Mouse (Mus musculus) midbrain, embryonic 14.5 days (tissue): ENCODE results near the gene Gigyf1. TPM values are rescaled to one million over a fixed set of nuclear protein-coding genes. Genes with fewer than 3 reads are reported as not detected.

Experiments used
- ATAC-seq: fragments of 200-750 bp; cut with Nextera tagmentation; 2 replicates; pipeline ENCODE4 v1.8.0; 2017; ENCODE audit warnings: moderate number of reproducible peaks, moderate library complexity; ENCODE audit not compliant: low FRiP score, low TSS enrichment
- DNase-seq: peaks from one replicate; pipeline ENCODE4 v3.0.0-alpha.2; 2015
- H3K27ac ChIP-seq: fragments of 300-500 bp; sonication (generic); replicated peaks from 2 replicates; pipeline ENCODE4 v1.5.1; 2014; ENCODE audit warnings: mild to moderate bottlenecking, low read depth, low read length, moderate library complexity
- H3K27me3 ChIP-seq: fragments of 300-500 bp; sonication (generic); 2 replicates; pipeline ENCODE4 v1.6.1; 2014; ENCODE audit warnings: low read length, control low read depth, mixed read lengths; ENCODE audit not compliant: control insufficient read depth, insufficient read depth
- H3K36me3 ChIP-seq: fragments of 300-500 bp; sonication (generic); 2 replicates; pipeline ENCODE4 v1.6.1; 2014; ENCODE audit warnings: low read length, control low read depth; ENCODE audit not compliant: control insufficient read depth, insufficient read depth
- H3K4me1 ChIP-seq: fragments of 300-500 bp; sonication (generic); 2 replicates; pipeline ENCODE4 v1.6.1; 2014; ENCODE audit warnings: mild to moderate bottlenecking, antibody characterized with exemption, low read length, control low read depth; ENCODE audit not compliant: control insufficient read depth, insufficient read depth
- H3K4me2 ChIP-seq: fragments of 300-500 bp; sonication (generic); 2 replicates; pipeline ENCODE4 v1.6.1; 2014; ENCODE audit warnings: mild to moderate bottlenecking, low read length, moderate library complexity
- H3K4me3 ChIP-seq: fragments of 300-500 bp; sonication (generic); replicated peaks from 2 replicates; pipeline ENCODE4 v1.5.1; 2014; ENCODE audit warnings: low read depth, low read length
- H3K9ac ChIP-seq: fragments of 300-500 bp; sonication (generic); replicated peaks from 2 replicates; pipeline ENCODE4 v1.6.1; 2014; ENCODE audit warnings: mild to moderate bottlenecking, low read length, moderate library complexity
- H3K9me3 ChIP-seq: fragments of 300-500 bp; sonication (generic); 2 replicates; pipeline ENCODE4 v1.6.1; 2016; ENCODE audit warnings: low read length, control low read depth, mixed read lengths; ENCODE audit not compliant: control insufficient read depth
- WGBS: fragments of 180-500 bp; shearing (Covaris S2); extraction: QIAGEN DNeasy Blood & Tissue Kit; methylation state at CpG from one replicate; pipeline ENCODE4 v1.1.7; 2014; 5-methylcytosine and 5-hydroxymethylcytosine counted together
- microRNA-seq: library from miRNA; unstranded; fragments of <30 nt; microRNA quantifications from one replicate; pipeline ENCODE4, GENCODE M21; 2016
- polyA plus RNA-seq: library from polyadenylated mRNA; unstranded; fragments of >200 nt; fragmentation: Nextera tagmentation; extraction: Ambion mirVana; gene quantifications from 2 replicates; pipeline ENCODE4 v1.2.1, GENCODE M21; 2014

The Gigyf1 gene
- polyA plus RNA-seq, 1 experiment from 2014 or later = 17.0 TPM

GRCm38 (mm10) chr5:137570181-137570580, 51.8 kb downstream of the Gigyf1 start:
- H3K4me2 ChIP-seq = no peak overlapping the region
- no peak overlapping the region for H3K27ac ChIP-seq
- 54% methylated on average over 7 of the region's 7 CpGs for WGBS
- no peak for DNase-seq
- H3K9ac ChIP-seq = no peak overlapping the region
- H3K4me1 ChIP-seq = 0 out of 2 replicates have a peak, but pooled peaks cover 3% of the 10 kb centered on the region
- no peak for ATAC-seq
- H3K4me3 ChIP-seq = no peak overlapping the region
- H3K27me3 ChIP-seq = no peaks in the 10 kb centered on the region
- H3K36me3 ChIP-seq = peaks cover 18% of the 10 kb centered on the region
- no peaks in the 10 kb centered on the region for H3K9me3 ChIP-seq

GRCm38 (mm10) chr5:137570691-137571586, 52.6 kb downstream of the Gigyf1 start:
- Histone ChIP-seq H3K9me3 (no peaks in the 10 kb centered on the region), H3K4me3 (no peak overlapping the region), H3K36me3 (peaks cover 13% of the 10 kb centered on the region), H3K27ac (no peak overlapping the region), H3K9ac (no peak overlapping the region), H3K27me3 (no peaks in the 10 kb centered on the region), H3K4me2 (no peak overlapping the region), H3K4me1 (0 out of 2 replicates have a peak, but pooled peaks cover 3% of the 10 kb centered on the region)
- ATAC-seq = no peak
- 85% methylated on average over 17 of the region's 17 CpGs for WGBS
- no peak for DNase-seq

- peak overlapping the region; percentile 19 for H3K4me3 ChIP-seq
- DNase-seq (peak; percentile 60), ATAC-seq (no peak; the same call in 1 of the 2 replicates)
- no peaks in the 10 kb centered on the region for H3K9me3 ChIP-seq
- H3K4me2 ChIP-seq = peak overlapping the region; percentile 49
- no peak overlapping the region for H3K27ac ChIP-seq
- H3K9ac ChIP-seq = peak overlapping the region; percentile 36; the same call in 1 of the 2 replicates
- no peaks in the 10 kb centered on the region for H3K27me3 ChIP-seq
- H3K4me1 ChIP-seq = 0 out of 2 replicates have a peak, but pooled peaks cover 3% of the 10 kb centered on the region
- no peaks in the 10 kb centered on the region for H3K36me3 ChIP-seq
- 6% methylated on average over 27 of the region's 27 CpGs for WGBS
These were observed 56.1 kb downstream of the Gigyf1 start for GRCm38 (mm10) chr5:137574470-137574901.

Small RNA genes lying within 50 kb of the gene (microRNA-seq; reads per million reads assigned to microRNA genes)
- 2.6 reads per million, percentile 18 among the genes with 10 or more reads in this experiment for gene Mir6418

Other genes starting within 250 kb of the Gigyf1 start
- 22.2 and 35.7 TPM in 2 replicates for gene Ache, start 231.0 kb upstream of the Gigyf1 start, polyA plus RNA-seq
- gene Ufsp1, start 223.9 kb upstream of the Gigyf1 start, polyA plus RNA-seq = 13.7 and 18.3 TPM in 2 replicates
- gene Srrt, start 210.9 kb upstream of the Gigyf1 start, polyA plus RNA-seq = 82.0 and 95.9 TPM in 2 replicates
- gene Trip6, start 204.1 kb upstream of the Gigyf1 start, polyA plus RNA-seq = 12.0 and 12.9 TPM in 2 replicates
- 17.1 and 18.6 TPM in 2 replicates for gene Slc12a9, start 185.0 kb upstream of the Gigyf1 start, polyA plus RNA-seq
- 3.4 and 8.5 TPM in 2 replicates for gene Ephb4, start 168.4 kb upstream of the Gigyf1 start, polyA plus RNA-seq
- gene Zan, start 41.5 kb upstream of the Gigyf1 start, polyA plus RNA-seq = 0.11 and 0.12 TPM in 2 replicates
- gene Pop7, start 16.0 kb upstream of the Gigyf1 start, polyA plus RNA-seq = 83.7 and 103 TPM in 2 replicates
- gene Epo, start 14.7 kb downstream of the Gigyf1 start, polyA plus RNA-seq = not detected in 2 replicates
- 633 and 757 TPM in 2 replicates for gene Gnb2, start 15.0 kb downstream of the Gigyf1 start, polyA plus RNA-seq
- gene Actl6b, start 35.0 kb downstream of the Gigyf1 start, polyA plus RNA-seq = 234 and 291 TPM in 2 replicates
- gene Tfr2, start 51.3 kb downstream of the Gigyf1 start, polyA plus RNA-seq = 4.0 and 5.6 TPM in 2 replicates
- 67.2 and 83.9 TPM in 2 replicates for gene Mospd3, start 82.5 kb downstream of the Gigyf1 start, polyA plus RNA-seq
- gene Pcolce, start 95.2 kb downstream of the Gigyf1 start, polyA plus RNA-seq = 3.0 and 11.7 TPM in 2 replicates
- 0.09 and 0.18 TPM in 2 replicates for gene Fbxo24, start 110.5 kb downstream of the Gigyf1 start, polyA plus RNA-seq
- gene Lrch4, start 110.6 kb downstream of the Gigyf1 start, polyA plus RNA-seq = 18.1 and 21.9 TPM in 2 replicates
- gene Gm20605, start 110.6 kb downstream of the Gigyf1 start, polyA plus RNA-seq = 4.4 and 6.0 TPM in 2 replicates
- 4.1 and 5.6 TPM in 2 replicates for gene Sap25, start 122.8 kb downstream of the Gigyf1 start, polyA plus RNA-seq
- not detected in 2 replicates for gene Irs3, start 127.2 kb downstream of the Gigyf1 start, polyA plus RNA-seq
- gene Agfg2, start 166.2 kb downstream of the Gigyf1 start, polyA plus RNA-seq = 10.3 and 12.8 TPM in 2 replicates
- gene Nyap1, start 223.1 kb downstream of the Gigyf1 start, polyA plus RNA-seq = 16.2 and 28.8 TPM in 2 replicates
- 42.1 and 47.0 TPM in 2 replicates for gene Tsc22d4, start 227.2 kb downstream of the Gigyf1 start, polyA plus RNA-seq